In the genomic region with DNA sequence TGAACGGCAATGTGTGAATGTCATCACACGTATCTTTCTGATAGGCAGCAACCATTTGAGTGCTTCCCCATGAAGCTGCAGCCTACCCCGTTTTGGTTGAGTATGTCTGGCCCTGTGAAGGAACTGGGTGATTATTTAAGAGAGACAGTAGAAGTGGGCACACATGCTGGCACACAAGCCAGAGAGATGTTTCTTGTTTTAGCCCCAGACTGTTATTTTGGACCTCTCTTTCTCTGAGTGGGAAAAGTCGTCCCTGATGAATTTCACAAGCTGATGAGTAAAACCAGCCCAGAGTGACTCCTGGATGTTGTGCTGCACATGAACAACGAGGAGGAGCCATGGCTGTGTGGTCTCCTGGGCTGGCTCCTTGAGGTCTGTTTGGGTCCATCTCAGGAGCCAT, we compare ENCODE assay signal across 22 mouse cellular contexts. TPM values are rescaled to one million over a fixed set of nuclear protein-coding genes. Genes with fewer than 3 reads are reported as not detected.
DNase-seq lines count a peak whose midpoint lies in the region; TF ChIP-seq lines count a peak whose summit lies in the region.
"Had no signal": no experiment of that assay in that cellular context is flagged by ENCODE, and none has a peak within 500 bp of the region (broad histone marks: within the 10 kb centered on the region; RNA-seq: fewer than 3 reads in every experiment).

No protein-coding gene starts in this region.

- no peak for DNase-seq in heart, embryonic 10.5 days (ENCODE audit: low spot score)
- no peak for DNase-seq in heart, adult 9 months (ENCODE audit: low spot score in 2 of 2)
- peak; percentile 64 for DNase-seq in right cerebral cortex, adult 18-20 months
- no peak for DNase-seq in right cerebral cortex, postnatal 14 days
- DNase-seq in left cerebral cortex, postnatal 14 days (ENCODE audit: low spot score in 2 of 2): peak; percentile 34 to 65
- DNase-seq in right cerebral cortex, postnatal 36 days (ENCODE audit: low spot score in 2 of 2): peak; percentile 13 to 68
- DNase-seq in layer of hippocampus, adult 2 months (ENCODE audit: low spot score in 2 of 2): no peak
- DNase-seq in layer of hippocampus, adult 11-12 months (ENCODE audit: low spot score): no peak
- DNase-seq: cerebellum, adult 8-10 months; cerebellum, postnatal 36 days; gastrocnemius, postnatal 14 days; kidney, postnatal 36 days; layer of hippocampus, adult 9-11 months; liver, embryonic 13.5 days; retina, postnatal 1 day; spleen, adult 18-20 months; thymus, postnatal 14 days had no signal

- H3K4me3 ChIP-seq in heart, embryonic 10.5 days: no peak overlapping the region
- H3K4me3 ChIP-seq in layer of hippocampus, adult 2 months: no peak overlapping the region
- H3K4me3 ChIP-seq: forebrain, embryonic 13.5 days; heart, embryonic 15.5 days; kidney, embryonic 15.5 days; liver, embryonic 13.5 days; midbrain, embryonic 13.5 days had no signal

- peak overlapping the region; percentile 62 for H3K27ac ChIP-seq in heart, embryonic 10.5 days
- H3K27ac ChIP-seq in layer of hippocampus, adult 2 months: no peak overlapping the region
- H3K27ac ChIP-seq: forebrain, embryonic 13.5 days; heart, embryonic 15.5 days; hindbrain, postnatal 0 days; kidney, embryonic 15.5 days; liver, embryonic 13.5 days; midbrain, embryonic 13.5 days had no signal

- WGBS in heart, embryonic 10.5 days: 72% methylated on average over 5 of the region's 5 CpGs

- H3K27me3 ChIP-seq in heart, embryonic 10.5 days (ENCODE audit: insufficient read depth, poor library complexity, severe bottlenecking): no peaks in the 10 kb centered on the region
- H3K27me3 ChIP-seq: forebrain, embryonic 13.5 days; heart, embryonic 15.5 days; kidney, embryonic 15.5 days; liver, embryonic 13.5 days; midbrain, embryonic 13.5 days had no signal

- no peaks in the 10 kb centered on the region for H3K9me3 ChIP-seq in heart, embryonic 10.5 days
- H3K9me3 ChIP-seq: forebrain, embryonic 13.5 days; heart, embryonic 15.5 days; kidney, embryonic 15.5 days; liver, embryonic 13.5 days; midbrain, embryonic 13.5 days had no signal

- H3K4me1 ChIP-seq in heart, embryonic 10.5 days: peaks cover 8% of the 10 kb centered on the region
- H3K4me1 ChIP-seq: forebrain, embryonic 13.5 days; kidney, embryonic 15.5 days; liver, embryonic 13.5 days; midbrain, embryonic 13.5 days had no signal

- no peak for TF ChIP-seq CTCF in layer of hippocampus, adult 2 months (conservative IDR thresholded peaks at IDR 0.05)

- intact Hi-C loops in left cerebral cortex, postnatal 14 days (cut with DNase I): no loop called here

- H3K36me3 ChIP-seq in heart, embryonic 10.5 days: peaks cover 39% of the 10 kb centered on the region

RNA-seq across cellular contexts. Expression of a gene that starts 37.4 kb away (rescaled TPM):
- polyA plus RNA-seq in heart, embryonic 10.5 days (2016; fragmentation: Nextera tagmentation; extraction: Ambion mirVana): 159 and 217 TPM in 2 replicates
- total RNA-seq in left cerebral cortex, postnatal 14 days (2021): 100 to 1,000 TPM; 545 to 573 TPM
- 100 to 1,000 TPM; 271 to 283 TPM for total RNA-seq in layer of hippocampus, adult 2 months (2021)

Comparison
In these comparisons a context has a peak if more than half of its experiments do, and no peak if none do; other contexts are left out.
1. DNase-seq: peak in right cerebral cortex, adult 18-20 months (single experiment), left cerebral cortex, postnatal 14 days (2 of 2) and right cerebral cortex, postnatal 36 days (2 of 2); none in heart, embryonic 10.5 days (single experiment), heart, adult 9 months (0 of 2), right cerebral cortex, postnatal 14 days (single experiment), layer of hippocampus, adult 2 months (0 of 2) and layer of hippocampus, adult 11-12 months (single experiment).